38 mouse cellular contexts compared by ENCODE assay signal in the genomic region with DNA sequence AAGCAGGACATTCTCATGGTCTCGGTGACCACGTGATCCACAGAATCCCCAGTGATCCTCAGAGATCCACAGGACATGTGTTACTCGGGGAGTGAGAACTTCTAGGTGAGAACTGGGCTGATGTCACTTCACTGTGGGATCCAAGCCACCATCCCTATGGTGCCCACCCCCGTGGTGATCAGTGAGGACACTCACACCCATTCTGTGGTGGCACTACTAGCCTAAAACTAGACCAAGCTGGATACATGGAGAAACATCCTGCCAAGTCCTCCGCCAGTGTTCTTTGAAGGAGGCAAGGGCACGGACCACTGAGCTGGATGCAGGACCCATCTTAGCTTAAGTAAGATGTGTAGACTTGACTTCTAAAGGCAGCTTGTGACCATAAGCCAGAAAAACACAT. TPM values are rescaled to one million over a fixed set of nuclear protein-coding genes. Genes with fewer than 3 reads are reported as not detected.
"Had no signal": no experiment of that assay in that cellular context is flagged by ENCODE, and none has a peak within 500 bp of the region (broad histone marks: within the 10 kb centered on the region; RNA-seq: fewer than 3 reads in every experiment).

No protein-coding gene starts in this region.

- H3K4me3 ChIP-seq: left cerebral cortex, adult 2 months; limb, embryonic 10.5 days; limb, embryonic 12.5 days; limb, embryonic 13.5 days; limb, embryonic 15.5 days; liver, embryonic 12.5 days; liver, embryonic 13.5 days; liver, embryonic 15.5 days; lung, embryonic 15.5 days; midbrain, embryonic 10.5 days; midbrain, embryonic 12.5 days; midbrain, embryonic 15.5 days; myocyte; neural tube, embryonic 12.5 days; neural tube, embryonic 13.5 days had no signal

- H3K4me2 ChIP-seq: limb, embryonic 12.5 days; limb, embryonic 13.5 days; limb, embryonic 15.5 days; liver, embryonic 12.5 days; liver, embryonic 13.5 days; liver, embryonic 15.5 days; lung, embryonic 14.5 days; lung, embryonic 15.5 days; midbrain, embryonic 12.5 days; midbrain, embryonic 15.5 days; neural tube, embryonic 12.5 days; neural tube, embryonic 13.5 days had no signal

- H3K9me3 ChIP-seq: limb, embryonic 10.5 days; limb, embryonic 12.5 days; limb, embryonic 13.5 days; limb, embryonic 15.5 days; liver, embryonic 12.5 days; liver, embryonic 13.5 days; liver, embryonic 15.5 days; lung, embryonic 15.5 days; midbrain, embryonic 10.5 days; midbrain, embryonic 12.5 days; midbrain, embryonic 15.5 days; neural tube, embryonic 12.5 days; neural tube, embryonic 13.5 days had no signal

- H3K27ac ChIP-seq: left cerebral cortex, adult 2 months; limb, embryonic 10.5 days; limb, embryonic 12.5 days; limb, embryonic 13.5 days; limb, embryonic 15.5 days; liver, embryonic 12.5 days; liver, embryonic 13.5 days; liver, embryonic 14.5 days; liver, embryonic 15.5 days; lung, embryonic 15.5 days; macrophage; midbrain, embryonic 10.5 days; midbrain, embryonic 12.5 days; midbrain, embryonic 15.5 days; neural tube, embryonic 12.5 days; neural tube, embryonic 13.5 days had no signal

- H3K36me3 ChIP-seq: limb, embryonic 10.5 days; limb, embryonic 12.5 days; limb, embryonic 13.5 days; limb, embryonic 15.5 days; liver, embryonic 12.5 days; liver, embryonic 13.5 days; liver, embryonic 15.5 days; lung, embryonic 15.5 days; midbrain, embryonic 10.5 days; midbrain, embryonic 12.5 days; midbrain, embryonic 15.5 days; neural tube, embryonic 12.5 days; neural tube, embryonic 13.5 days had no signal

- H3K4me1 ChIP-seq: limb, embryonic 10.5 days; limb, embryonic 12.5 days; limb, embryonic 13.5 days; limb, embryonic 15.5 days; liver, embryonic 12.5 days; liver, embryonic 13.5 days; liver, embryonic 15.5 days; lung, embryonic 15.5 days; midbrain, embryonic 10.5 days; midbrain, embryonic 12.5 days; midbrain, embryonic 15.5 days; neural tube, embryonic 12.5 days; neural tube, embryonic 13.5 days had no signal

- H3K27me3 ChIP-seq: limb, embryonic 12.5 days; limb, embryonic 13.5 days; limb, embryonic 15.5 days; liver, embryonic 13.5 days; liver, embryonic 15.5 days; lung, embryonic 15.5 days; midbrain, embryonic 12.5 days; midbrain, embryonic 15.5 days; neural tube, embryonic 12.5 days; neural tube, embryonic 13.5 days had no signal

- ATAC-seq: liver, embryonic 12.5 days; liver, postnatal 0 days; lung, postnatal 0 days; midbrain, embryonic 15.5 days; midbrain, embryonic 16.5 days had no signal

- DNase-seq: left cerebral cortex, postnatal 4 days; liver, embryonic 13.5 days; liver, postnatal 0 days; lung, adult 18-20 months; lung, adult 2 months; lung, embryonic 14.5 days; lung, postnatal 10 days; lung, postnatal 14 days; lung, postnatal 36 days; lung, postnatal 4 days; midbrain, embryonic 14.5 days had no signal

- H3K9ac ChIP-seq: limb, embryonic 12.5 days; limb, embryonic 13.5 days; limb, embryonic 15.5 days; liver, embryonic 12.5 days; liver, embryonic 13.5 days; liver, embryonic 14.5 days; liver, embryonic 15.5 days; liver, postnatal 0 days; lung, embryonic 14.5 days; lung, embryonic 15.5 days; midbrain, embryonic 12.5 days; midbrain, embryonic 15.5 days; neural tube, embryonic 12.5 days; neural tube, embryonic 13.5 days had no signal

RNA-seq across cellular contexts. Expression of a gene that starts 53.7 kb away (rescaled TPM):
- total RNA-seq: left cerebral cortex, adult 2 months; left cerebral cortex, postnatal 25 days; left cerebral cortex, postnatal 36 days; megakaryocyte progenitor cell, adult 5-6 weeks; megakaryocyte, adult 5-6 weeks; megakaryocyte-erythroid progenitor cell, adult 5-6 weeks; monocyte, adult 5-6 weeks had no signal
- polyA plus RNA-seq: limb, embryonic 10.5 days; limb, embryonic 11.5 days; limb, embryonic 12.5 days; limb, embryonic 15.5 days; liver, adult 2 months; liver, embryonic 12.5 days; liver, embryonic 16.5 days; liver, postnatal 0 days; macrophage; myocyte had no signal
